Mouse (Mus musculus): ENCODE data around the gene Lyrm7. TPM values are rescaled to one million over a fixed set of nuclear protein-coding genes. Genes with fewer than 3 reads are reported as not detected.
A peak's percentile ranks its signal among the peaks of the same experiment; 100 is the strongest.

The Lyrm7 gene
- polyA plus RNA-seq, 1 experiment from 2014 or later = 10.9 TPM

GRCm38 (mm10) chr11:54879922-54880321 lies 19.2 kb upstream of the Lyrm7 start:
- Histone ChIP-seq H3K4me3 (replicated peaks) (no peak overlapping the region), H3K9me3 (replicated peaks) (no peaks in the 10 kb centered on the region), H3K4me2 (replicated peaks) (no peak overlapping the region), H3K4me1 (peaks cover 14% of the 10 kb centered on the region; the same call in 1 of the 2 replicates), H3K27me3 (no peaks in the 10 kb centered on the region), H3K36me3 (no peaks in the 10 kb centered on the region), H3K9ac (no peak overlapping the region), H3K27ac (replicated peaks) (no peak overlapping the region)
- no peak for ATAC-seq (ENCODE audit: insufficient number of reproducible peaks, low FRiP score, low TSS enrichment, low read depth)
- 80% methylated on average over 10 of the region's 10 CpGs for WGBS

GRCm38 (mm10) chr11:54879434-54879833 lies 18.7 kb upstream of the Lyrm7 start:
- Histone ChIP-seq H3K9me3 (replicated peaks) (no peaks in the 10 kb centered on the region), H3K4me3 (replicated peaks) (no peak overlapping the region), H3K4me1 (0 out of 2 replicates have a peak, but pooled peaks cover 11% of the 10 kb centered on the region), H3K27ac (replicated peaks) (no peak overlapping the region), H3K27me3 (no peaks in the 10 kb centered on the region), H3K36me3 (0 out of 2 replicates have a peak, but pooled peaks cover under 1% of the 10 kb centered on the region), H3K9ac (no peak overlapping the region), H3K4me2 (replicated peaks) (no peak overlapping the region)
- WGBS = 25% methylated on average over 4 of the region's 4 CpGs
- no peak for ATAC-seq (ENCODE audit: insufficient number of reproducible peaks, low FRiP score, low TSS enrichment, low read depth)

DNA sequence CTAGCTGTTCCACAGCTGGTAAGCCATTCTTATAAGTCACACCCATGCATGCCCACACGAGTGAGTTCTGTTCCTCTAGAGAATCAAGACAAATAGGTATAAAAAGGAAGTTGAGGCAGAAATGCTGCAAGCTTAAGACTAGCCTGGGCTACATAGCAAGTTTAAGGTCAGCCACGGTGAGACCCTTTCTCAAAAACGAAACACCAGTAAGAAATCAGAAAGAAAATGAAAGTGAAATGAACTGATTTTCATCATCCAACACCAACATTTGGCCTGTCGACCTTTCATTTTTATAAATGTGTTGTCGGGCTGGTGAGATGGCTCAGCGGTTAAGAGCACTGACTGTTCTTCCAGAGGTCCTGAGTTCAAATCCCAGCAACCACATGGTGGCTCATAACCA lies 18.2 kb upstream of the Lyrm7 start:
- 0 out of 2 replicates have a peak, but pooled peaks cover 11% of the 10 kb centered on the region for H3K4me1 ChIP-seq
- no peak overlapping the region for H3K4me3 ChIP-seq (replicated peaks)
- no peak for ATAC-seq (ENCODE audit: insufficient number of reproducible peaks, low FRiP score, low TSS enrichment, low read depth)
- no peaks in the 10 kb centered on the region for H3K27me3 ChIP-seq
- peaks cover 6% of the 10 kb centered on the region for H3K36me3 ChIP-seq
- no peak overlapping the region for H3K4me2 ChIP-seq (replicated peaks)
- 74% methylated on average over 6 of the region's 6 CpGs for WGBS
- no peak overlapping the region for H3K9ac ChIP-seq
- no peaks in the 10 kb centered on the region for H3K9me3 ChIP-seq (replicated peaks)
- no peak overlapping the region for H3K27ac ChIP-seq (replicated peaks)

GRCm38 (mm10) chr11:54876031-54876430 lies 15.3 kb upstream of the Lyrm7 start:
- Histone ChIP-seq H3K27ac (replicated peaks) (no peak overlapping the region), H3K36me3 (peaks cover 32% of the 10 kb centered on the region), H3K9me3 (replicated peaks) (no peaks in the 10 kb centered on the region), H3K27me3 (no peaks in the 10 kb centered on the region), H3K4me1 (0 out of 2 replicates have a peak, but pooled peaks cover 3% of the 10 kb centered on the region), H3K9ac (no peak overlapping the region), H3K4me2 (replicated peaks) (no peak overlapping the region), H3K4me3 (replicated peaks) (no peak overlapping the region)
- WGBS = 81% methylated on average over 5 of the region's 5 CpGs
- ATAC-seq (ENCODE audit: insufficient number of reproducible peaks, low FRiP score, low TSS enrichment, low read depth) = no peak

GRCm38 (mm10) chr11:54871831-54872537 lies 11.3 kb upstream of the Lyrm7 start:
- no peak overlapping the region for H3K4me2 ChIP-seq (replicated peaks)
- no peaks in the 10 kb centered on the region for H3K9me3 ChIP-seq (replicated peaks)
- H3K27ac ChIP-seq (replicated peaks) = no peak overlapping the region
- H3K4me3 ChIP-seq (replicated peaks) = no peak overlapping the region
- no peaks in the 10 kb centered on the region for H3K27me3 ChIP-seq
- ATAC-seq (ENCODE audit: insufficient number of reproducible peaks, low FRiP score, low TSS enrichment, low read depth) = no peak
- WGBS = 80% methylated on average over 7 of the region's 7 CpGs
- peaks cover 47% of the 10 kb centered on the region for H3K36me3 ChIP-seq
- H3K4me1 ChIP-seq = peaks cover 16% of the 10 kb centered on the region
- H3K9ac ChIP-seq = no peak overlapping the region

DNA sequence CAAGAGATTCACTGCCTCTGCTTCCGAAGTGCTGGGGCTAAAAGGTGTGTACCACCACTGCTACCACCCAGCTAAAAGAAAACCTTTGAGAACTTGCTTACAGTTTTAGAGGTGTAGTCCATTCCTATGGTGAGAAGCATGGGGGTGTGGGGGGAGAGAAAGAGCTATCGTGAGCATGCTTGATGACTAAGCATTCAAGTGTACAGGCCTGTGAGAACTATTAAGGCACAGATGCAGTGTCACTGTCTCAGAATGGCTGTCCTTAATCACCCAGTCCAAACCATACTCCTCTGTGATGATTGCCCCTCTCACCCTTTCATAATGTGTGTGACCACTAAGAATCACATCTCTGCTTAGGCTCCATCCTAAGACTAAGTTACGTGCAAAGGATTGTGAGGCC lies 8.6 kb upstream of the Lyrm7 start:
- Histone ChIP-seq H3K27me3 (no peaks in the 10 kb centered on the region), H3K9ac (no peak overlapping the region), H3K9me3 (replicated peaks) (no peaks in the 10 kb centered on the region), H3K27ac (replicated peaks) (no peak overlapping the region), H3K4me3 (replicated peaks) (no peak overlapping the region), H3K4me2 (replicated peaks) (no peak overlapping the region), H3K36me3 (peaks cover 45% of the 10 kb centered on the region), H3K4me1 (peaks cover 18% of the 10 kb centered on the region)
- 81% methylated on average over 3 of the region's 3 CpGs for WGBS
- no peak for ATAC-seq (ENCODE audit: insufficient number of reproducible peaks, low FRiP score, low TSS enrichment, low read depth)

DNA sequence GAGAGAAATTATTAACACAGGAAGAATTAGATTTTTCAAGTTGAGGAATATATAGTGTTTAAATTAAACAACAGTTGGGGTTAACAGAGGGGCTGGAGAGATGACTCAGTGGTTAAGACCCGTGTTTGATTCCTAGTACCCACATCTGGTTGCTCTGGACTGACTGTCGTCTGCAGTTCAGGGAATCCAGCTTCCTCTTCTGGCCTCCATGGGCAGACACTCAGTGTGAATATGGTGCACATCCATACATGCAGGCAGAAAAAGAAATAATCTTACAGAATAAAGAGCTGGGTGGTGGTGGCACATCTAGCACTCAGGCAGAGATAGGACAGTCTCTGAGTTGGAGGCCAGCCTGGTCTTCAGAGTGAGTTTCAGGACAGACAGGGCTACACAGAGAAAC lies 7.7 kb upstream of the Lyrm7 start:
- no peak for ATAC-seq (ENCODE audit: insufficient number of reproducible peaks, low FRiP score, low TSS enrichment, low read depth)
- H3K36me3 ChIP-seq = peaks cover 36% of the 10 kb centered on the region
- H3K27ac ChIP-seq (replicated peaks) = no peak overlapping the region
- H3K4me1 ChIP-seq = peaks cover 18% of the 10 kb centered on the region
- no peaks in the 10 kb centered on the region for H3K27me3 ChIP-seq
- H3K4me2 ChIP-seq (replicated peaks) = no peak overlapping the region
- 59% methylated on average over 2 of the region's 2 CpGs for WGBS
- no peaks in the 10 kb centered on the region for H3K9me3 ChIP-seq (replicated peaks)
- no peak overlapping the region for H3K4me3 ChIP-seq (replicated peaks)
- no peak overlapping the region for H3K9ac ChIP-seq

GRCm38 (mm10) chr11:54867903-54868434 lies 7.3 kb upstream of the Lyrm7 start:
- Histone ChIP-seq H3K9ac (no peak overlapping the region), H3K4me1 (peaks cover 18% of the 10 kb centered on the region), H3K4me3 (replicated peaks) (peak overlapping the region; percentile 86; the same call in 1 of the 2 replicates), H3K9me3 (replicated peaks) (no peaks in the 10 kb centered on the region), H3K27ac (replicated peaks) (no peak overlapping the region), H3K36me3 (peaks cover 33% of the 10 kb centered on the region), H3K4me2 (replicated peaks) (peak overlapping the region; percentile 55; the same call in 1 of the 2 replicates), H3K27me3 (no peaks in the 10 kb centered on the region)
- WGBS = 81% methylated on average over 3 of the region's 3 CpGs
- ATAC-seq (ENCODE audit: insufficient number of reproducible peaks, low FRiP score, low TSS enrichment, low read depth) = no peak

DNA sequence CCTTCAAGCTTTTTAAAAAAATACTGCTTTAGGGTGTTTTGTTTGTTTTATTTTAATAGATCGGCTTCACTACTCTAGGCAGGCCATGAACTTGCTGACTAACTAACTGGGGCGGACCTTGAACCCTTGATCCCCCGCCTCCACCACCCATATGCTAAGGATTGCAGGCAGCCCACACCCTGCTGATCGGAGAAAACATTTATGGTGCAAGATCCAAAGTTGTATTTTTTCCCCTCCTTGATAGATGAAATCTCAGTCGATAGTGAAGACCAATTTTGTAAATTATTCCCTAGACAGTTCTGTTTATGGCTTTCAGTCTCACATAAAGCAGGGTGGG lies 6.3 kb upstream of the Lyrm7 start:
- no peaks in the 10 kb centered on the region for H3K9me3 ChIP-seq (replicated peaks)
- H3K4me2 ChIP-seq (replicated peaks) = peak overlapping the region; percentile 55
- 0% methylated on average over 5 of the region's 5 CpGs for WGBS
- H3K27ac ChIP-seq (replicated peaks) = peak overlapping the region; percentile 88
- peaks cover 24% of the 10 kb centered on the region for H3K36me3 ChIP-seq
- H3K4me1 ChIP-seq = peaks cover 18% of the 10 kb centered on the region
- 0 out of 2 replicates have a peak, but pooled peaks have one; percentile 19 for ATAC-seq (ENCODE audit: insufficient number of reproducible peaks, low FRiP score, low TSS enrichment, low read depth)
- H3K9ac ChIP-seq = peak overlapping the region; percentile 97
- H3K27me3 ChIP-seq = no peaks in the 10 kb centered on the region
- H3K4me3 ChIP-seq (replicated peaks) = peak overlapping the region; percentile 86

DNA sequence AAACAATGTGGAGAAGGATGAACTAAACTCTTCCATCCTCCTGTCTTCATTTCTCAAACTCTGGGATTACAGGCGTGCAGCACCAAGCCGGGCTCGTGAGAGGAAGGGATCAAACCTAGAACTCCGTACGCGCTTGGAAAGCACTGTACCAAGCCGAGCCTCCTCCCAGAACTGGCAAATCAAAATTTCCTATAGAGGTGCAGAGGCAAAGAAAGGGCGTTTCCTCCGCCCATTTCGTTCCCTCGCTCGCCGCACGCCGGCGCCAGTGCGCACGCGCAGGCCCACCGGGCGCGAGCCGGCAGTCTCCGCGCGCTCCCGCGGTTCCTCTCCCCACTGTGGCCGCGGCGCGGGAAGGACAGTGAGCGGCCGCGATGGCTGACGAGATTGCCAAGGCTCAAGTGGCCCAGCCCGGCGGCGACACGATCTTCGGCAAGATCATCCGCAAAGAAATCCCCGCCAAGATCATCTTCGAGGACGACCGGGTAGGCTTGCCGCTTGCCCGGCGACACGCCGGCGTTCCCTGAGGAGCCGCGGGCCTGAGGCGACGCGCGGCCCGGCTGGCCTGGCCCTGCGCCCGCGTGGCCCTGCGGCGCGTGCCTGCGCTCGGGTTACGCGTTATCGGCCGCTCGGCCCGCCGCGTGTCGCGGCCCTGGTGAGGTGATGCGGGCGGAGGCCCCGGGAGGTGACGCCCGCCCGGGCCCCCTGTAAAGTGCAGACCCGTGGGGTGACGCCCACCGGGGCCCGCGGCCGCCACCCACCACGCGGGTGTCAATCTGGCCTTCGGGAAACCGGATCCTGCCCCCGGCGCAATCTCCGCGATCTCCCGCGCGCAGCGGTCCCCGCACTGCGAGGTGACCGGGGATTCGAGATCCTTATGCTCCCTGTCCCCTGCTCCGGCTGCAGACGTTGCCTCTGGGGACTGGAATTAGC lies 5.7 kb upstream of the Lyrm7 start, which contains the start of gene Hint1:
Gene Hint1 (plus strand): TSS at position 265 of the 930 bp plus-strand sequence.
- Histone ChIP-seq H3K4me2 (replicated peaks) (peak within 1 kb of the TSS; percentile 55), H3K36me3 (peaks cover 18% of the 10 kb centered on the region), H3K9ac (peak within 1 kb of the TSS; percentile 97), H3K4me3 (replicated peaks) (peak within 1 kb of the TSS; percentile 86), H3K4me1 (peaks cover 18% of the 10 kb centered on the region), H3K9me3 (replicated peaks) (no peaks in the 10 kb centered on the region), H3K27ac (replicated peaks) (peak within 1 kb of the TSS; percentile 88), H3K27me3 (no peaks in the 10 kb centered on the region)
- ATAC-seq (ENCODE audit: insufficient number of reproducible peaks, low FRiP score, low TSS enrichment, low read depth) = peak; percentile 87
- WGBS = under 1% methylated on average over 107 of the region's 107 CpGs
